Mouse (Mus musculus) hindbrain, embryonic 13.5 days (tissue): ENCODE data around the gene Klf9. TPM values are rescaled to one million over a fixed set of nuclear protein-coding genes. Genes with fewer than 3 reads are reported as not detected.

Experiments
- ATAC-seq: fragments of 200-750 bp; cut with Nextera tagmentation; 2 replicates; pipeline ENCODE4 v1.8.0; 2017; ENCODE audit warnings: moderate TSS enrichment; ENCODE audit not compliant: low FRiP score
- H3K27ac ChIP-seq: fragments of 300-500 bp; sonication (generic); 2 replicates; pipeline ENCODE4 v1.5.1; 2015; ENCODE audit warnings: inconsistent platforms, mild to moderate bottlenecking, moderate library complexity
- H3K27me3 ChIP-seq: fragments of 300-500 bp; sonication (generic); 2 replicates; pipeline ENCODE4 v1.6.1; 2015; ENCODE audit warnings: mild to moderate bottlenecking, inconsistent platforms
- H3K36me3 ChIP-seq: fragments of 300-500 bp; sonication (generic); 2 replicates; pipeline ENCODE4 v1.6.1; 2015; ENCODE audit warnings: mild to moderate bottlenecking, inconsistent platforms
- H3K4me1 ChIP-seq: fragments of 300-500 bp; sonication (generic); replicated peaks from 2 replicates; pipeline ENCODE4 v1.6.1; 2015; ENCODE audit warnings: inconsistent platforms
- H3K4me2 ChIP-seq: fragments of 300-500 bp; sonication (generic); 2 replicates; pipeline ENCODE4 v1.6.1; 2015; ENCODE audit warnings: inconsistent platforms, mild to moderate bottlenecking, moderate library complexity
- H3K4me3 ChIP-seq: fragments of 300-500 bp; sonication (generic); 2 replicates; pipeline ENCODE4 v1.5.1; 2015; ENCODE audit warnings: mild to moderate bottlenecking, inconsistent platforms
- H3K9ac ChIP-seq: fragments of 300-500 bp; sonication (generic); 2 replicates; pipeline ENCODE4 v1.6.1; 2015; ENCODE audit warnings: mild to moderate bottlenecking, inconsistent platforms
- H3K9me3 ChIP-seq: fragments of 300-500 bp; sonication (generic); 2 replicates; pipeline ENCODE4 v1.6.1; 2016; ENCODE audit warnings: inconsistent platforms
- WGBS: fragments of 180-500 bp; shearing (Covaris S2); methylation state at CpG from one replicate; pipeline ENCODE4 v1.1.7; 2015; 5-methylcytosine and 5-hydroxymethylcytosine counted together
- polyA plus RNA-seq: library from polyadenylated mRNA; unstranded; fragments of >200 nt; fragmentation: Nextera tagmentation; extraction: Ambion mirVana; gene quantifications from 2 replicates; pipeline ENCODE4 v1.2.1, GENCODE M21; 2015

Gene Klf9
- polyA plus RNA-seq: 1.4 and 1.8 TPM in 2 replicates

- Histone ChIP-seq H3K27ac (peak within 1 kb of the TSS; percentile 62), H3K36me3 (no peaks in the 10 kb centered on the region), H3K9ac (peak within 1 kb of the TSS; percentile 73), H3K4me2 (peak within 1 kb of the TSS; percentile 98), H3K4me3 (peak within 1 kb of the TSS; percentile 63), H3K4me1 (peaks cover 30% of the 10 kb centered on the region), H3K9me3 (no peaks in the 10 kb centered on the region), H3K27me3 (peaks cover 68% of the 10 kb centered on the region)
- ATAC-seq: peak; percentile 95
- WGBS: under 1% methylated on average over 52 of the region's 52 CpGs
Measured at GRCm38 (mm10) chr19:23140689-23141317, at the start of gene Klf9. Gene Klf9, plus strand, starts transcription at chr19:23141226.

- 91% methylated on average over 4 of the region's 4 CpGs for WGBS
Measured at GRCm38 (mm10) chr19:23091586-23091985, 49.4 kb upstream of the Klf9 start.

GRCm38 (mm10) chr19:23093548-23093947 lies 47.5 kb upstream of the Klf9 start:
- WGBS: 86% methylated on average over 5 of the region's 5 CpGs
- Histone ChIP-seq H3K9me3 (peaks cover 3% of the 10 kb centered on the region; the same call in 1 of the 2 replicates), H3K36me3 (no peaks in the 10 kb centered on the region)

More at GRCm38 (mm10) chr19:23091586-23091985, 49.4 kb upstream of the Klf9 start:
- H3K36me3 ChIP-seq: no peaks in the 10 kb centered on the region
- no peak overlapping the region for H3K4me3 ChIP-seq
- H3K4me1 ChIP-seq: no peaks in the 10 kb centered on the region
- H3K27me3 ChIP-seq: no peaks in the 10 kb centered on the region
- H3K27ac ChIP-seq: no peak overlapping the region
- no peak overlapping the region for H3K9ac ChIP-seq
- no peak overlapping the region for H3K4me2 ChIP-seq
- no peaks in the 10 kb centered on the region for H3K9me3 ChIP-seq
- ATAC-seq: no peak

GRCm38 (mm10) chr19:23094906-23095305 lies 46.1 kb upstream of the Klf9 start:
- Histone ChIP-seq H3K4me2 (no peak overlapping the region), H3K4me3 (no peak overlapping the region), H3K9ac (no peak overlapping the region), H3K27me3 (no peaks in the 10 kb centered on the region), H3K9me3 (peaks cover 3% of the 10 kb centered on the region; the same call in 1 of the 2 replicates), H3K4me1 (no peaks in the 10 kb centered on the region), H3K27ac (no peak overlapping the region), H3K36me3 (no peaks in the 10 kb centered on the region)
- WGBS: 50% methylated on average over 3 of the region's 3 CpGs
- no peak for ATAC-seq

More at GRCm38 (mm10) chr19:23093548-23093947, 47.5 kb upstream of the Klf9 start:
- no peak for ATAC-seq
- Histone ChIP-seq H3K4me1 (no peaks in the 10 kb centered on the region), H3K4me2 (no peak overlapping the region), H3K9ac (no peak overlapping the region), H3K27ac (no peak overlapping the region), H3K27me3 (no peaks in the 10 kb centered on the region), H3K4me3 (no peak overlapping the region)

DNA sequence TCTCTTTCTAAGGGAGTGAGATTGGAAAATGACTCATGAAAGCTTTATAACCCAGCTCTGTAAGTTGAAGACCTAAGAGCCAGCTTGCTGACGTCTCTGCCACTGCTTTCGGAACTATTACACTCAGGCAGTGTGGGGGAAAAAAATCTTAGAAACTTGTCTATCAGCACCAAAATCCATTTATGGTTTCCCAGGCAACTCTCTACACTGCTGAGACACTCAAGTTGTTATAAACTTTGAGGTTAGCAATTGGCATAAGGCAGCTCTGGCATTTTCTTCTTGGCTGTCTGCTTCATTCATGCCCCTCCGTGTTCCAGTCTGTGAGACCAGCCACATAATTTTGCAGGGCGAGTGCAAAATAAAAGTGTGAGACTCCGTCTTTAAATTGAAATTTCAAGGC lies 34.2 kb upstream of the Klf9 start:
- Histone ChIP-seq H3K27me3 (no peaks in the 10 kb centered on the region), H3K9ac (no peak overlapping the region), H3K27ac (no peak overlapping the region), H3K4me3 (no peak overlapping the region), H3K9me3 (no peaks in the 10 kb centered on the region), H3K36me3 (no peaks in the 10 kb centered on the region), H3K4me1 (no peaks in the 10 kb centered on the region), H3K4me2 (no peak overlapping the region)
- 82% methylated on average over 5 of the region's 5 CpGs for WGBS
- no peak for ATAC-seq

DNA sequence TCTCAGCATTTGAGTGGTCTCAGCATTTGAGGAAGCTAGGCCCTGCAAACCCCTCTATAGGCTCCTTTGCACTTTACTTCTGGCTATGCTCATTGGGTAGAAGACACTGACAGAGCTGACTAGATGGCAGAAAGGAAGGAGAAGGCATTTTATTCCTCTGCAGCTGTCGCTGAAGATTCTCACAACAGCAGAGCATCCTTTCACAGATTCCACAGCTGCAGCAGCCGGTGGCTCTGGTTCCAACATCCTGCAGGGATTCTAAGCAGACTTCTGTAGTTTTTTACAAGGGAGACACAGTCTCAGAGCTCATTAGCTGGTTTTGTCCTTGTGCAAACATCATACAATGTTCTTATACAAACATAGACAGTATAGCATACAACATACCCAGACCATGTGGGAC lies 33.7 kb upstream of the Klf9 start:
- no peak overlapping the region for H3K9ac ChIP-seq
- H3K4me2 ChIP-seq: no peak overlapping the region
- no peaks in the 10 kb centered on the region for H3K27me3 ChIP-seq
- no peaks in the 10 kb centered on the region for H3K36me3 ChIP-seq
- 56% methylated on average over 2 of the region's 2 CpGs for WGBS
- no peak overlapping the region for H3K4me3 ChIP-seq
- ATAC-seq: no peak
- H3K4me1 ChIP-seq: no peaks in the 10 kb centered on the region
- H3K9me3 ChIP-seq: no peaks in the 10 kb centered on the region
- no peak overlapping the region for H3K27ac ChIP-seq

GRCm38 (mm10) chr19:23121875-23122274 lies 19.2 kb upstream of the Klf9 start:
- no peak for ATAC-seq
- Histone ChIP-seq H3K36me3 (no peaks in the 10 kb centered on the region), H3K4me3 (no peak overlapping the region), H3K27ac (no peak overlapping the region), H3K27me3 (no peaks in the 10 kb centered on the region), H3K4me1 (no peaks in the 10 kb centered on the region), H3K9ac (no peak overlapping the region), H3K9me3 (no peaks in the 10 kb centered on the region), H3K4me2 (no peak overlapping the region)
- 44% methylated on average over 10 of the region's 10 CpGs for WGBS

- Histone ChIP-seq H3K4me1 (no peaks in the 10 kb centered on the region), H3K4me2 (no peak overlapping the region), H3K36me3 (no peaks in the 10 kb centered on the region), H3K4me3 (no peak overlapping the region), H3K27ac (no peak overlapping the region), H3K27me3 (no peaks in the 10 kb centered on the region), H3K9me3 (no peaks in the 10 kb centered on the region), H3K9ac (no peak overlapping the region)
- 84% methylated on average over 7 of the region's 7 CpGs for WGBS
- ATAC-seq: no peak
Measured at GRCm38 (mm10) chr19:23124023-23124550, 16.9 kb upstream of the Klf9 start.

DNA sequence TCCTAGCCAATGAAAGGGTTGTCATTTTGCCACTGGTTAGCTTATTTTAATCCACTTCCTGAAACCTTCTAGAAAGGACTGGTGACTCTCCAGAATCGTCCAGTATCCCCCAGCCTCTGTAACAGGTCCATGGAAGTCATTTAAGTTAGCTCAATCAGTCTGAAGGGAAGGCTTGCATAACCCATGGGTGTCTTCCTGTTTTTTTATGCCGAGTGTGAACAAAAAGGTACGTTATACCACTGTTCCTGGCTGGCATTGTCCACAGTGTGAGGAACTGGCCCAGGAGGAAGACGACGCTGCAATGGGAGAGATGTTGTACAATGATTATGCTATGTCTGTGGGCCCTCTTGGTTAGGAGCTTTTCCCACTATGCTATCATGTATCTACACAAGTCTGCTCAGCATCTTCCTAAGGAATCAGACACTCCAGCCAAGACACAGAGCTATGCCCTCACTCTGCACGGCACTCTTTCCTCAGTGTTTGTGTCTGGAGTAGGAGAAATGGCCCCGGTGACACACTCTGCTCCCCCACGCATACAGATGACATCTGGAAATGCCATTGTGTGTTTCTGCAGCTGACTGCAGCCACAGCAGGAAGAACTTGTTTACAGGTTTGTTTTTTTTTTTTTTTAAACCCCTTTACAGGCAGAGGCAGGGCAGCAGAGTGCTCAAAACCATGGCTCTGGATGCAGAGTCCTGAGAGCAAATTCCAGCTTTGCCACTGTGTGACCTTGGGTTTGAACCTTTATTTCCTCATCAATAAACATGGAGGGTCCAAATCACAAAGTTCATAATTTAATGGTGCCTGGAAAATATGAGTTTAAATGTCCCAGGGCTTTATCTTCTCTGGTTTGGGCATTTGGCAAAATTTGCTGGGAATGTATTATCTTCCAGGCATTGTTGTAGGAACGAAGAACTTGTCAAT lies 15.5 kb upstream of the Klf9 start:
- Histone ChIP-seq H3K27ac (no peak overlapping the region), H3K4me2 (no peak overlapping the region), H3K9me3 (no peaks in the 10 kb centered on the region), H3K9ac (no peak overlapping the region), H3K36me3 (no peaks in the 10 kb centered on the region), H3K4me1 (no peaks in the 10 kb centered on the region), H3K27me3 (no peaks in the 10 kb centered on the region), H3K4me3 (no peak overlapping the region)
- no peak for ATAC-seq
- 79% methylated on average over 9 of the region's 9 CpGs for WGBS

DNA sequence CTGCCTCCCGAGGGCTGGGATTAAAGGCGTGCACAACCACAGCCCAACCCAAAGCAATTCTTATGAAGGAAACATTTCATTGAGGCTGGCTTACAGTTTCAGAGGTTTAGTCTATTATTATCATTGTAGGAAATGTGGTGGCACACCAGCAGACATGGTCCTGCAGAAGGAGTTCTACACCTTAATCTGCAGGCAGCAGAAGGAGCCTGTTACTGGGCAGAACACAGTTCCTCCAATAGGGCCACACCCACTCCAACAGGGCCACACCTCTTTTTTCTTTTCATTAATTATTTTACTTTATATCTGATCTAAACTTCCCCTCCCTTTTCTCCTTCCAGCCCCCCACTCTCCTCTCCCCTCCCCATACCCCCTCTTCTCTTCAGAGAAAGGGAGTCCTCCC lies 11.1 kb upstream of the Klf9 start:
- Histone ChIP-seq H3K36me3 (no peaks in the 10 kb centered on the region), H3K27ac (no peak overlapping the region), H3K9me3 (no peaks in the 10 kb centered on the region), H3K4me2 (no peak overlapping the region), H3K27me3 (peaks cover 37% of the 10 kb centered on the region), H3K4me3 (no peak overlapping the region), H3K9ac (no peak overlapping the region), H3K4me1 (peaks cover 19% of the 10 kb centered on the region)
- no peak for ATAC-seq
- 98% methylated on average over 2 of the region's 2 CpGs for WGBS

GRCm38 (mm10) chr19:23132106-23132635 lies 8.9 kb upstream of the Klf9 start:
- Histone ChIP-seq H3K4me3 (no peak overlapping the region), H3K4me2 (no peak overlapping the region), H3K4me1 (peaks cover 37% of the 10 kb centered on the region), H3K27me3 (peaks cover 57% of the 10 kb centered on the region), H3K27ac (no peak overlapping the region), H3K9ac (no peak overlapping the region), H3K9me3 (no peaks in the 10 kb centered on the region), H3K36me3 (no peaks in the 10 kb centered on the region)
- no peak for ATAC-seq
- 56% methylated on average over 3 of the region's 3 CpGs for WGBS

DNA sequence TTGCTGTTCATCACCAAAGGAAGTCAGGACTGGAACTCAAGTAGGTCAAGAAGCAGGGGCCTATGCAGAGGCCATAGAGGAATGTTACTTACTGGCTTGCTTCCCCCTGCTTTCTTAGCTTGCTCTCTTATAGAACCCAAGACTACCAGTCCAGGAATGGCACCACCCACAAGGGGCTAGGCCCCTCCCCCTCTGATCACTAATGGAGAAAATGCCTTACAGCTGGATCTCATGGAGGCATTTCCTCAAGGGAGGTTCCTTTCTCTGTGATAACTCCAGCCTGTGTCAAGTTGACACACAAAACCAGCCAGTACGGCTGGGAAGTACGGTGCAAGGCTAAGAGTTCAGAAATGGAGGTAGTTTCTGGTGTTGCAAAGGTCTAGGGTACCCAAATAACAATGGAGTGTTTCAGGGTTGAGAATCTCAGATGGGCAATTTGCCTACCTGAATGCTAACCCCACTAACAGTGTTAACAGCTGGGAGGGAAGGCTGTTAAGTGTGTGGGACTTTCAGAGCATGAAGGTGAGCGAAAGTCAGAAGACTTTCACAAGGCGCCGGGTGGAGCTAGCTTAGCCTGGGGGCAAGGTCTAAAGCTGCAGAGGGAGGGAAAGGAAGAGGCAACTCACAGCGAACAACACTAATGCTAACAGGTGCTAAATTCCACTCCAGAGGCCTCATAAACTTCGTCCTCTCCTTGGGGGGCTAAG lies 8.2 kb upstream of the Klf9 start:
- peaks cover 37% of the 10 kb centered on the region for H3K4me1 ChIP-seq
- H3K36me3 ChIP-seq: no peaks in the 10 kb centered on the region
- H3K27ac ChIP-seq: no peak overlapping the region
- no peaks in the 10 kb centered on the region for H3K9me3 ChIP-seq
- peaks cover 63% of the 10 kb centered on the region for H3K27me3 ChIP-seq
- no peak overlapping the region for H3K4me3 ChIP-seq
- H3K9ac ChIP-seq: no peak overlapping the region
- H3K4me2 ChIP-seq: no peak overlapping the region
- 22% methylated on average over 7 of the region's 7 CpGs for WGBS
- ATAC-seq: no peak
